Mouse (Mus musculus) embryonic fibroblast, embryonic 13.5 days (primary cell): ENCODE data around the gene Fbxo45.
A peak's percentile ranks its signal among the peaks of the same experiment; 100 is the strongest.

Source experiments
- CTCF ChIP-seq: IDR thresholded peaks from 2 replicates; pipeline ENCODE4 v1.5.1; 2011; ENCODE audit warnings: mild to moderate bottlenecking, control low read depth, low read length, moderate library complexity, borderline replicate concordance; ENCODE audit not compliant: insufficient read depth
- POLR2A ChIP-seq: IDR thresholded peaks from 2 replicates; pipeline ENCODE4 v1.6.1; 2011; ENCODE audit warnings: low read depth, mild to moderate bottlenecking, control low read depth, low read length, moderate library complexity

DNA sequence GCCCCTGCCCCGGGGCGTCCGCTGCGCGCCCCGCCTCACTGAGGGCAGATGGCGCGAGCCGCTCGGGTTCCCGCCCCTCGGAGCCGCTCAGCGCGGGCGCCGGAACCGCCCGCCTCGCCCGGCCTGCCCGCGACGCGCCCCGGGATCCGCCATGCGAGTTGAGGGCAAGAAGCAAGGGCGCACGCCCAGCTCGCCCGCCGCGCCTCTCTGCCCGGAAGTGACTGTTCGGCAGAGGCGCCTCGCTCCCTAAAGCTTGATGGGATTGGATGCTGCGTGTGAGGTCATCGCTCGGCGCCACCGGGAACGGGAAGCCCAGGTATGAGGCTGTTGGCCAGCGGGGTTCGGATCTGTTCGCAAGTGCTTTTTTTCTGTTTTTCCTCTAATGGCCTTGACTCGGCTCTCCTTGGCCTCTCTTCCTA is at the start of gene Fbxo45, which contains the start of gene Wdr53:
- peak; percentile 77 for TF ChIP-seq POLR2A
- TF ChIP-seq CTCF = no peak
